Mouse (Mus musculus): ENCODE data around the gene Slc25a30.

GRCm38 (mm10) chr14:75721977-75722563 lies 64.8 kb downstream of the Slc25a30 start:
- TF ChIP-seq EP300 (IDR thresholded peaks at IDR 0.05; ENCODE audit: insufficient read depth, low read depth, low read length) = no peak
- peak; percentile 19 for TF ChIP-seq CTCF (IDR thresholded peaks at IDR 0.05; ENCODE audit: low read depth, low read length)
- no peak for TF ChIP-seq POLR2A (IDR thresholded peaks at IDR 0.05; ENCODE audit: insufficient read depth, low read length)
